Mouse (Mus musculus) subcutaneous adipose tissue, adult 2 months (tissue): ENCODE data around the gene 0610010F05Rik. TPM values are rescaled to one million over a fixed set of nuclear protein-coding genes. Genes with fewer than 3 reads are reported as not detected.

ENCODE experiments used
- polyA plus RNA-seq: library from polyadenylated mRNA; depleted of rRNA; stranded (reverse); fragments of >200 nt; gene quantifications from 2 replicates; pipeline ENCODE4 v1.2.3, GENCODE M21; 2012; ENCODE audit warnings: low replicate concordance; rRNA removed

The 0610010F05Rik gene
- 3.7 and 4.0 TPM in 2 replicates for polyA plus RNA-seq

DNA sequence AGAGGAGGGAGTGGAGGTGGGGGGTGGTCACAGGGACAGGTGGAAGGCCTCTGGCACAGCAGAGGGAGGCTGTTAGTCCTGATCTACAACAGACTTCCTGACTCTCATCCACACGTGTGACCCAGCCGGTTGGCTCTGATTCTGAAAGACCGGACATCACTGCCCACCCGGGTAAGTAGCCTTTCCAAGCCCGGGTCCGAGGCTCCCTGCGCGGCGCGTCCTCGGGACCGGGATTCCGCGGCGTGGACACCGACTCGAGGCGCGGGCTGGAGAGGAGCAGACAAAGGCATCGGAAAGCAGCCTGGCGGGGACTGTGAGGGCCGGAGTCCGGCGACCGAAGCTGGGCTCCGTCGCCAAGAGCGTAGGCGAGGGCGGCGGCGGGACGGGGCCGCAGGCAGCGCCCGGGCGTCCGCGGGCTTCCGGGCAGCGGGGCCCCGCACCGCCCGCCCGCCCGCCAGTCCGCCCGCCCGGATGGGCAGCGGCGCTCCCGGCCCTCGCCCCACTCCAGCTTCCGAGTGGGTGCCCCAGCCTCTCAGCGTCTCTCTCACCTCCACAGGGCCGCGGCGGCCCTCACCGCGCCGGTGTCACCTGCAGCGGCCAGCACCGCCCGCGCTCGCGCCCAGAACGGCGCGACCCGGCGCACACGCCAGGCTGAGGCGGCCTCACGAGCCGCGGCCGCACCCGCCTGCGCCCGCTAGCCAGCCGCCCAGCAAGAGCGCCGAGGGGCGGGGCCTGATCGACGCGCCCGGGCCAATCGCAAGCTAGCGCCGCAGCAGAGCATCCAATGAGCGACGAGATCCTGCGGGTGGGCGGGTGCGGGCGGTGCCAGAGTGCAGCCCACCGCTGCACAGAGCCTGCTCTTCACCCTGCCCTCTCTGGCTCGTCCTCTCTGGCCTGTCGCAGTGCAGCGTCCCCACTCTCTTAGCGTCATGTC, at the start of gene 0610010F05Rik:
TSS of gene 0610010F05Rik (minus strand) at position 695 of the 934 bp plus-strand sequence.

DNA sequence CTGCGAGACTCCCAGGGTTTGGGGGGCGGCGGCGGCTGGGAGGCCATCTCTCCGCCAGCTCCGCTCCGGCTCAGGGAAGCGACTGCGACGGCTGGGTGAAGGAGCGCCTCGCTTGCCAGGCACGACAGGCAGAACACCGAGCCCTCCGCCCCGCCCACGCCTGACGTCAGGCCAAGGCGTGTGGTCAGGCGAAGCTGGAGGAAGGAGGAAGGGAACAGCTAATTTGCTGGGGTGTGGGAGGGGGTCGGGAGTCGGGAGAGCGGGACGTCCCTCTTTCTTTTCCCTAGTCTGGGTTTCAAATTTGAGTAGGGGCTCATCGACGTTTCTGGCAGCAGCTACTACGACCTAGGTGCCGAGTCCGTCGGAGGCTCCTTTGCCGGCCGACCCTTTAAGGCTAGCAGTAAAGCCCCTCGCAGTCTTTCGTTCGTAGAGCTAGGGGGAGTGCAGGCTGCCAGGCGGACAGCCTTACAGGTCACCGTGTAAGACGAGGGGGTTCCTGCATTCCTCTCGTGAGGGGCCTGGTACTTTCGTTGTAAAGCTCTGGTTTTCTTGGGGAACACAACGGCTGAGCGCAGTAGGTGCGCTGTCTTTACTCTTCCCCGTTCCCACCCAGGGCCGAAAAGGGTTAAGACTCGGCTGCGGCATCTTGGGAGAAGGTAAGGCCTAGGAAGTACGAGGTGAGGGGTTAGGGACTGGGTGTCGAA, 32.5 kb upstream of the 0610010F05Rik start, which contains the start of gene Pex13:
TSS of gene Pex13 (minus strand) at position 162 of the 704 bp plus-strand sequence.

DNA sequence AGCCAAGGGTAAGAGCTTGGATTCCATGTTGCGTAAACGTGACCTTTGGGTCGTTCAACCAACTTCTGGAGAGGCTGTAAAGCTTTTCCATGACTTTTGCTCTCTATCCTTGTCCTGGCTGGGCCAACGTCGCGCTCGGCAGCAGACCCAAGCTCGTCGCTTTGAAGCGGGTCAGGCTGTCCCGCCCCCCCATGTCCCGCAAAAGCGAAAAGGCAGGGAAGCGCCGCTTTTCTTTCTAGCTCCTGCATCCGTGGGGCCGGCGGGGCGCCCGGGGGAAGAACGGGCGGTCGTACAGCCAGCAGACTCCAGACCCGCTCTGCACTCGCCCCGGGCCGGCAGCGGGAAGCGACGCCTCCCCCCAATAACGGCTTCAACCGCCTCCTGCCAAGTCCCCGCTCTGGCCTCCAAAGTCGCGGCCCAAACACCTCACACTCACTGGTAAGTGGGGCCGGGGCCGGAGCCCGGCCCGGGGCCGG, 31.9 kb upstream of the 0610010F05Rik start, which contains the start of gene Pus10:
TSS of gene Pus10 (plus strand) at position 364 of the 476 bp plus-strand sequence.

DNA sequence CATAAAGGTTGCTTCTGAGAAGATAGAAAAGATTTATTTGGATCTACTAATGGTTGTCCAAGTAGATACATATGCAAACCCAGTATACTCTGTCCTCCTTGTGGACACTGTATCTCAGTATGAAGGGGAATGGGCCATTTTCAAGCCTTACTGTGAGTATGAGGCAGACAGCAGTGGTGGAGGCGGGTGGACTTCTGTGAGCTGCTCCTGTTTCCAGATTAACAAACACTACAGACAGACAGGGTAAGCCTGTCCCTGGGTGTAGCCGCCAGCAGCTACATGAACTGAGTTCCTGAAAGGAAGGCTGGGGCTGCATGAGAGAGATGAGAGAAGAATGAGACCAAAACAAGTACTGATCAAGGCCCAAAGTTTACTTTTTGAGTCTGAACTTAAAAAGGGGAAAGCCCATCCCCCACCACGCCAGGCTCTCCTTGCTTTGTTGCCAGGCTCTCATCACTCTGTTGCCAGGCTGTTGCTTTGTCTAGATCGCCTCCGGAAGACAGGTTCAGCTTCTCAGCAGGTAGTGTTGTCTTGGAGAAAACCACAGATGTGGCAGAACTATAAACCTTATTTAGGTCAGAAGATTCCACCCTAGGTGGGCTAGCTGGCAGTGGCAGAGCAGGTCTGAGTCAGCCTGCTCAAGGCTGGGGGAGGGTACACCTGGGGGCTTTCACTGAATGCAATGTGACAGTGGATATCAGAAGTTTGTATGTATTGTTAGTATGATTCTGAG, 112.8 kb downstream of the 0610010F05Rik start, which contains the start of gene 1700093K21Rik:
TSS of gene 1700093K21Rik (minus strand) at position 683 of the 733 bp plus-strand sequence.

Other genes with a start within 250 kb of the 0610010F05Rik start
- 9.9 and 17.4 TPM in 2 replicates for gene Ahsa2, start 135.6 kb downstream of the 0610010F05Rik start, polyA plus RNA-seq
- gene 1700093K21Rik, start 112.5 kb downstream of the 0610010F05Rik start, polyA plus RNA-seq, result 0.20 TPM in 1 of 2 replicates, not detected in the other
- 5.5 and 6.1 TPM in 2 replicates for gene Pus10, start 32.0 kb upstream of the 0610010F05Rik start, polyA plus RNA-seq
- 18.5 and 24.7 TPM in 2 replicates for gene Pex13, start 32.3 kb upstream of the 0610010F05Rik start, polyA plus RNA-seq
- gene Rel, start 137.3 kb upstream of the 0610010F05Rik start, polyA plus RNA-seq, result 1.8 and 2.7 TPM in 2 replicates